8 mouse cellular contexts compared by ENCODE assay signal in the genomic region with DNA sequence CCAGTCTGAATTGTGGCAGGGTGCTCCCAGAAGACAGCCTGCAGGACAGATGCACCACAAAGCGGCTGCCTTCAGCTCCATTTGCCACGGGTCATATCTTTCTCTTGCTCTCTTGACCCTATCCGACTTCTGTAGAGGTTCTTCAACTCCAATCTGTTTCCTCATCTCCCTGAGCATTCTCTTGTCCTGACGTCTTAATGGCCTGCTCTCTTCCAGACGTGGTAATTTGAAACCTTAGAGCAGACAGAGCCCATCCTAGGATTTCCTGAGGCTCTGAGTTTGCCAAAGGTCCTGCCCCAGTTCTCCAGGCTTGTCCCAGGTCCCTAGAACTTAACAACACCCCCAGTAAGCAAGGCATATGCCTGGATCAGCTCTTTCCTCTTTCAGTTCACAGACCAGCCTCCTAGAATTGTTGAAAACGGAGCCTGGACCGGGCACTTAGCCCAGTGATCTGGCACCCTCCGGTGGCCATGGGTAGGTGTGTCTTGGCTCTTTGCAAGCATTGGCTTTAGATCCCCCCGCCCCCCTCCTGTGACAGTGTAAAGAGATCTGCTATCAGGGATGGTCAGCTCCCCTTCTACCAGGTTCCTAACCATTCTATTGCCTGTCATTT. TPM values are rescaled to one million over a fixed set of nuclear protein-coding genes. Genes with fewer than 3 reads are reported as not detected.
DNase-seq lines count a peak whose midpoint lies in the region; ATAC-seq lines count a peak whose summit lies in the region.

No protein-coding gene starts in this region.

- H3K4me3 ChIP-seq in neural tube, embryonic 15.5 days (replicated peaks) = no peak overlapping the region
- no peak overlapping the region for H3K4me3 ChIP-seq in intestine, embryonic 15.5 days (replicated peaks)
- no peak overlapping the region for H3K4me3 ChIP-seq in liver, embryonic 12.5 days

- no peaks in the 10 kb centered on the region for H3K9me3 ChIP-seq in neural tube, embryonic 15.5 days (replicated peaks)
- no peaks in the 10 kb centered on the region for H3K9me3 ChIP-seq in intestine, embryonic 15.5 days
- no peaks in the 10 kb centered on the region for H3K9me3 ChIP-seq in liver, embryonic 12.5 days (replicated peaks)

- peak; percentile 60 for DNase-seq in neural tube, embryonic 10.5 days (ENCODE audit: extremely low spot score, low spot score)
- peak; percentile 28 for DNase-seq in cerebellum, adult 11-12 months
- peak; percentile 75 for DNase-seq in gastrocnemius, adult 18-20 months (ENCODE audit: low spot score)
- DNase-seq in thymus, postnatal 14 days = peak; percentile 75

- WGBS in neural tube, embryonic 15.5 days = 7% methylated on average over 9 of the region's 9 CpGs
- 4% methylated on average over 9 of the region's 9 CpGs for WGBS in intestine, embryonic 15.5 days
- 10% methylated on average over 9 of the region's 9 CpGs for WGBS in liver, embryonic 12.5 days (ENCODE audit: insufficient replicate concordance)

- H3K27me3 ChIP-seq in neural tube, embryonic 15.5 days (replicated peaks) = no peaks in the 10 kb centered on the region
- H3K27me3 ChIP-seq in intestine, embryonic 15.5 days (replicated peaks) = no peaks in the 10 kb centered on the region
- no peaks in the 10 kb centered on the region for H3K27me3 ChIP-seq in liver, embryonic 12.5 days (replicated peaks)

- no peak overlapping the region for H3K9ac ChIP-seq in neural tube, embryonic 15.5 days (replicated peaks)
- no peak overlapping the region for H3K9ac ChIP-seq in intestine, embryonic 15.5 days
- no peak overlapping the region for H3K9ac ChIP-seq in liver, embryonic 12.5 days

- H3K36me3 ChIP-seq in neural tube, embryonic 15.5 days = no peaks in the 10 kb centered on the region
- H3K36me3 ChIP-seq in intestine, embryonic 15.5 days = no peaks in the 10 kb centered on the region
- H3K36me3 ChIP-seq in liver, embryonic 12.5 days = no peaks in the 10 kb centered on the region

- no peak for ATAC-seq in neural tube, embryonic 15.5 days (ENCODE audit: low FRiP score)
- peak; percentile 64 for ATAC-seq in intestine, embryonic 15.5 days
- ATAC-seq in liver, embryonic 12.5 days = peak; percentile 74
- ATAC-seq in neutrophil, adult 5-6 weeks (ENCODE audit: extremely low read depth, insufficient number of reproducible peaks, low FRiP score, poor library complexity, severe bottlenecking) = peak; percentile 69; the same call in 1 of the 2 replicates

- H3K4me2 ChIP-seq in neural tube, embryonic 15.5 days = no peak overlapping the region
- peak overlapping the region; percentile 42 for H3K4me2 ChIP-seq in intestine, embryonic 15.5 days (replicated peaks)
- H3K4me2 ChIP-seq in liver, embryonic 12.5 days = peak overlapping the region; percentile 58

- peaks cover 4% of the 10 kb centered on the region; the same call in 1 of the 2 replicates for H3K4me1 ChIP-seq in neural tube, embryonic 15.5 days
- peaks cover 8% of the 10 kb centered on the region; the same call in 1 of the 2 replicates for H3K4me1 ChIP-seq in intestine, embryonic 15.5 days (replicated peaks)
- peaks cover 47% of the 10 kb centered on the region for H3K4me1 ChIP-seq in liver, embryonic 12.5 days

- no peak overlapping the region for H3K27ac ChIP-seq in neural tube, embryonic 15.5 days (replicated peaks)
- H3K27ac ChIP-seq in intestine, embryonic 15.5 days = peak overlapping the region; percentile 72
- peak overlapping the region; percentile 41; the same call in 1 of the 2 replicates for H3K27ac ChIP-seq in liver, embryonic 12.5 days

RNA-seq across cellular contexts. Expression of a gene that starts 38.2 kb away (rescaled TPM):
- 6.6 and 6.8 TPM in 2 replicates for polyA plus RNA-seq in neural tube, embryonic 15.5 days (2015; fragmentation: Nextera tagmentation; extraction: Ambion mirVana)
- 10 to 100 TPM; 34.1 to 36.1 TPM for total RNA-seq in gastrocnemius, adult 18-20 months (2021)
- polyA plus RNA-seq in intestine, embryonic 15.5 days (2015; fragmentation: Nextera tagmentation; extraction: Ambion mirVana) = 7.0 and 9.0 TPM in 2 replicates
- polyA plus RNA-seq in liver, embryonic 12.5 days (2016; fragmentation: Nextera tagmentation; extraction: Ambion mirVana) = 4.4 and 4.5 TPM in 2 replicates
- 164 and 176 TPM in 2 replicates for total RNA-seq in neutrophil, adult 5-6 weeks (2017)
